ENCODE assay signal across 10 mouse cellular contexts in genomic region chr9:58266571-58267011, GRCm38 (mm10). TPM values are rescaled to one million over a fixed set of nuclear protein-coding genes. Genes with fewer than 3 reads are reported as not detected.
DNase-seq lines count a peak whose midpoint lies in the region; ATAC-seq lines count a peak whose summit lies in the region.
"Had no signal": no experiment of that assay in that cellular context is flagged by ENCODE, and none has a peak within 500 bp of the region (broad histone marks: within the 10 kb centered on the region; RNA-seq: fewer than 3 reads in every experiment).

No protein-coding gene starts in this region.

- 38% methylated on average over 4 of the region's 4 CpGs for WGBS in forebrain, embryonic 10.5 days
- 33% methylated on average over 4 of the region's 4 CpGs for WGBS in forebrain, embryonic 16.5 days
- 40% methylated on average over 4 of the region's 4 CpGs for WGBS in midbrain, embryonic 11.5 days
- WGBS in midbrain, embryonic 14.5 days = 44% methylated on average over 4 of the region's 4 CpGs
- 26% methylated on average over 4 of the region's 4 CpGs for WGBS in intestine, embryonic 16.5 days

- H3K4me1 ChIP-seq in forebrain, embryonic 10.5 days = peaks cover 9% of the 10 kb centered on the region
- H3K4me1 ChIP-seq in forebrain, embryonic 16.5 days (replicated peaks; ENCODE audit: control insufficient read depth, insufficient read depth, low read length) = no peaks in the 10 kb centered on the region
- H3K4me1 ChIP-seq in midbrain, embryonic 11.5 days (ENCODE audit: control insufficient read depth, insufficient read depth, low read length) = no peaks in the 10 kb centered on the region
- no peaks in the 10 kb centered on the region for H3K4me1 ChIP-seq in midbrain, embryonic 14.5 days (ENCODE audit: control insufficient read depth, insufficient read depth, low read length)
- H3K4me1 ChIP-seq in intestine, embryonic 16.5 days (ENCODE audit: control insufficient read depth, insufficient read depth, low read length) = peaks cover 9% of the 10 kb centered on the region; the same call in 1 of the 2 replicates

- no peak for DNase-seq in forebrain, embryonic 10.5 days (ENCODE audit: extremely low spot score, low spot score)
- peak; percentile 79 for DNase-seq in midbrain, embryonic 11.5 days (ENCODE audit: low spot score, missing footprints)
- no peak for DNase-seq in midbrain, embryonic 14.5 days
- DNase-seq in embryo, embryonic 10.5 days (ENCODE audit: low spot score) = no peak
- no peak for DNase-seq in adrenal gland, adult 8-10 months
- DNase-seq: right cerebral cortex, postnatal 4 days had no signal

- peaks cover 14% of the 10 kb centered on the region for H3K36me3 ChIP-seq in forebrain, embryonic 10.5 days (replicated peaks)
- peaks cover 16% of the 10 kb centered on the region for H3K36me3 ChIP-seq in forebrain, embryonic 16.5 days (ENCODE audit: control insufficient read depth, insufficient read depth)
- H3K36me3 ChIP-seq in midbrain, embryonic 11.5 days (ENCODE audit: control insufficient read depth, insufficient read depth, low read length) = no peaks in the 10 kb centered on the region
- peaks cover 20% of the 10 kb centered on the region for H3K36me3 ChIP-seq in midbrain, embryonic 14.5 days (ENCODE audit: control insufficient read depth, insufficient read depth, low read length)
- H3K36me3 ChIP-seq in intestine, embryonic 16.5 days (ENCODE audit: control insufficient read depth, insufficient read depth, low read length) = no peaks in the 10 kb centered on the region

- no peak overlapping the region for H3K4me2 ChIP-seq in forebrain, embryonic 16.5 days (ENCODE audit: low read length)
- no peak overlapping the region for H3K4me2 ChIP-seq in midbrain, embryonic 11.5 days
- no peak overlapping the region for H3K4me2 ChIP-seq in midbrain, embryonic 14.5 days (ENCODE audit: low read length)
- no peak overlapping the region for H3K4me2 ChIP-seq in intestine, embryonic 16.5 days (ENCODE audit: low read depth, low read length)

- no peak overlapping the region for H3K9ac ChIP-seq in forebrain, embryonic 16.5 days (replicated peaks; ENCODE audit: low read depth, low read length)
- no peak overlapping the region for H3K9ac ChIP-seq in midbrain, embryonic 11.5 days (ENCODE audit: low read length)
- H3K9ac ChIP-seq in midbrain, embryonic 14.5 days (replicated peaks; ENCODE audit: low read length) = no peak overlapping the region
- no peak overlapping the region for H3K9ac ChIP-seq in intestine, embryonic 16.5 days (ENCODE audit: low read depth, low read length)

- no peaks in the 10 kb centered on the region for H3K27me3 ChIP-seq in forebrain, embryonic 10.5 days (ENCODE audit: poor library complexity, severe bottlenecking)
- no peaks in the 10 kb centered on the region for H3K27me3 ChIP-seq in forebrain, embryonic 16.5 days (replicated peaks; ENCODE audit: control insufficient read depth, insufficient read depth, low read length)
- no peaks in the 10 kb centered on the region for H3K27me3 ChIP-seq in midbrain, embryonic 11.5 days (ENCODE audit: control insufficient read depth, insufficient read depth, low read length)
- no peaks in the 10 kb centered on the region for H3K27me3 ChIP-seq in midbrain, embryonic 14.5 days (ENCODE audit: control insufficient read depth, insufficient read depth, low read length)
- no peaks in the 10 kb centered on the region for H3K27me3 ChIP-seq in intestine, embryonic 16.5 days (replicated peaks; ENCODE audit: control insufficient read depth, insufficient read depth, low read length)

- H3K27ac ChIP-seq in forebrain, embryonic 10.5 days = peak overlapping the region; percentile 20; the same call in 1 of the 2 replicates
- H3K27ac ChIP-seq in forebrain, embryonic 16.5 days (ENCODE audit: low read length) = no peak overlapping the region
- no peak overlapping the region for H3K27ac ChIP-seq in midbrain, embryonic 11.5 days (ENCODE audit: low read depth, low read length)
- no peak overlapping the region for H3K27ac ChIP-seq in midbrain, embryonic 14.5 days (replicated peaks; ENCODE audit: low read depth, low read length)
- H3K27ac ChIP-seq in intestine, embryonic 16.5 days (ENCODE audit: low read length) = peak overlapping the region; percentile 51; the same call in 1 of the 2 replicates
- H3K27ac ChIP-seq: midbrain, embryonic 10.5 days had no signal

- ATAC-seq in forebrain, embryonic 16.5 days = no peak
- no peak for ATAC-seq in midbrain, embryonic 11.5 days (ENCODE audit: low FRiP score)
- ATAC-seq in midbrain, embryonic 14.5 days (ENCODE audit: low FRiP score, low TSS enrichment) = no peak
- no peak for ATAC-seq in intestine, embryonic 16.5 days
- peak; percentile 45; the same call in 1 of the 2 replicates for ATAC-seq in neutrophil, adult 5-6 weeks (ENCODE audit: extremely low read depth, insufficient number of reproducible peaks, low FRiP score, poor library complexity, severe bottlenecking)

- H3K4me3 ChIP-seq in forebrain, embryonic 10.5 days = no peak overlapping the region
- no peak overlapping the region for H3K4me3 ChIP-seq in forebrain, embryonic 16.5 days (replicated peaks; ENCODE audit: low read length)
- H3K4me3 ChIP-seq in midbrain, embryonic 11.5 days (ENCODE audit: low read depth, low read length) = no peak overlapping the region
- no peak overlapping the region for H3K4me3 ChIP-seq in midbrain, embryonic 14.5 days (replicated peaks; ENCODE audit: low read depth, low read length)
- no peak overlapping the region for H3K4me3 ChIP-seq in intestine, embryonic 16.5 days (ENCODE audit: low read length)
- H3K4me3 ChIP-seq: midbrain, embryonic 10.5 days had no signal

- H3K9me3 ChIP-seq in forebrain, embryonic 10.5 days = no peaks in the 10 kb centered on the region
- H3K9me3 ChIP-seq in forebrain, embryonic 16.5 days (ENCODE audit: control insufficient read depth, low read length) = no peaks in the 10 kb centered on the region
- H3K9me3 ChIP-seq in midbrain, embryonic 11.5 days (ENCODE audit: control insufficient read depth, low read length) = no peaks in the 10 kb centered on the region
- H3K9me3 ChIP-seq in midbrain, embryonic 14.5 days (ENCODE audit: control insufficient read depth, low read length) = no peaks in the 10 kb centered on the region
- H3K9me3 ChIP-seq in intestine, embryonic 16.5 days (ENCODE audit: control insufficient read depth, low read length) = no peaks in the 10 kb centered on the region
- H3K9me3 ChIP-seq: midbrain, embryonic 10.5 days had no signal

RNA-seq across cellular contexts. Expression of gene Stoml1, which starts 13.6 kb away (rescaled TPM):
- 24.8 and 28.8 TPM in 2 replicates for polyA plus RNA-seq in forebrain, embryonic 10.5 days (2016; fragmentation: Nextera tagmentation; extraction: Ambion mirVana)
- polyA plus RNA-seq in forebrain, embryonic 16.5 days (2015; fragmentation: Nextera tagmentation; extraction: Ambion mirVana) = 104 and 120 TPM in 2 replicates
- 27.6 and 29.7 TPM in 2 replicates for polyA plus RNA-seq in midbrain, embryonic 11.5 days (2014; fragmentation: Nextera tagmentation; extraction: Ambion mirVana)
- polyA plus RNA-seq in midbrain, embryonic 14.5 days (2014; fragmentation: Nextera tagmentation; extraction: Ambion mirVana) = 96.4 and 115 TPM in 2 replicates
- polyA plus RNA-seq in intestine, embryonic 16.5 days (2015; fragmentation: Nextera tagmentation; extraction: Ambion mirVana) = 21.1 and 22.4 TPM in 2 replicates
- total RNA-seq in neutrophil, adult 5-6 weeks (2017) = 32.3 and 37.6 TPM in 2 replicates
- 10 to 100 TPM; 19.9 to 32.9 (median 28.3) TPM for total RNA-seq in adrenal gland, adult 8-10 months (2022)

RNA-seq across cellular contexts. Expression of gene Pml, which starts 17.0 kb away (rescaled TPM):
- polyA plus RNA-seq in forebrain, embryonic 10.5 days (2016; fragmentation: Nextera tagmentation; extraction: Ambion mirVana) = 13.7 and 14.4 TPM in 2 replicates
- polyA plus RNA-seq in forebrain, embryonic 16.5 days (2015; fragmentation: Nextera tagmentation; extraction: Ambion mirVana) = 7.4 and 8.1 TPM in 2 replicates
- 8.7 and 10.1 TPM in 2 replicates for polyA plus RNA-seq in midbrain, embryonic 11.5 days (2014; fragmentation: Nextera tagmentation; extraction: Ambion mirVana)
- polyA plus RNA-seq in midbrain, embryonic 14.5 days (2014; fragmentation: Nextera tagmentation; extraction: Ambion mirVana) = 3.8 and 3.9 TPM in 2 replicates
- polyA plus RNA-seq in intestine, embryonic 16.5 days (2015; fragmentation: Nextera tagmentation; extraction: Ambion mirVana) = 12.4 and 13.7 TPM in 2 replicates
- total RNA-seq in neutrophil, adult 5-6 weeks (2017) = 91.2 and 103 TPM in 2 replicates
- 10 to 100 TPM; 23.4 to 45.6 (median 31.8) TPM for total RNA-seq in adrenal gland, adult 8-10 months (2022)

RNA-seq across cellular contexts. Expression of gene Loxl1, which starts 46.4 kb away (rescaled TPM):
- polyA plus RNA-seq in forebrain, embryonic 10.5 days (2016; fragmentation: Nextera tagmentation; extraction: Ambion mirVana) = 7.1 and 7.2 TPM in 2 replicates
- polyA plus RNA-seq in forebrain, embryonic 16.5 days (2015; fragmentation: Nextera tagmentation; extraction: Ambion mirVana) = 11.5 and 14.7 TPM in 2 replicates
- 9.9 TPM in 2 replicates for polyA plus RNA-seq in midbrain, embryonic 11.5 days (2014; fragmentation: Nextera tagmentation; extraction: Ambion mirVana)
- 2.7 and 5.6 TPM in 2 replicates for polyA plus RNA-seq in midbrain, embryonic 14.5 days (2014; fragmentation: Nextera tagmentation; extraction: Ambion mirVana)
- polyA plus RNA-seq in intestine, embryonic 16.5 days (2015; fragmentation: Nextera tagmentation; extraction: Ambion mirVana) = 19.1 and 24.5 TPM in 2 replicates
- total RNA-seq in neutrophil, adult 5-6 weeks (2017) = not detected in 2 replicates
- total RNA-seq in adrenal gland, adult 8-10 months (2022) = 10 to 100 TPM; 20.4 to 28.6 (median 23.0) TPM

Comparison
In these comparisons a context has a peak if more than half of its experiments do, and no peak if none do; other contexts are left out.
1. H3K27ac ChIP-seq: peak in forebrain, embryonic 10.5 days (single experiment) and intestine, embryonic 16.5 days (single experiment); none in forebrain, embryonic 16.5 days (single experiment), midbrain, embryonic 11.5 days (single experiment) and midbrain, embryonic 14.5 days (single experiment).